Mouse (Mus musculus) E14TG2a.4 (cell line): Measurements from ENCODE around the gene E130309D02Rik.

Experiments used
- H3K27me3 ChIP-seq: 2 replicates; pipeline ENCODE4 v1.6.1; 2014; ENCODE audit warnings: low read length, control low read depth; ENCODE audit not compliant: insufficient read depth
- H3K36me3 ChIP-seq: 2 replicates; pipeline ENCODE4 v1.6.1; 2014; ENCODE audit warnings: low read length, control low read depth; ENCODE audit not compliant: insufficient read depth
- H3K4me1 ChIP-seq: replicated peaks from 2 replicates; pipeline ENCODE4 v1.6.1; 2014; ENCODE audit warnings: low read depth, low read length, control low read depth
- H3K4me3 ChIP-seq: replicated peaks from 2 replicates; pipeline ENCODE4 v1.5.1; 2014; ENCODE audit warnings: mild to moderate bottlenecking, low read length
- H3K9me3 ChIP-seq: 2 replicates; pipeline ENCODE4 v1.6.1; 2014; ENCODE audit warnings: low read length, control low read depth
- CTCF ChIP-seq: conservative IDR thresholded peaks from 2 replicates; pipeline ENCODE4 v1.5.1; 2014; ENCODE audit warnings: low read length
- NANOG ChIP-seq: IDR thresholded peaks from 2 replicates; pipeline ENCODE4 v1.6.1; 2014; ENCODE audit warnings: borderline replicate concordance, low read length, mixed read lengths
- POU5F1 ChIP-seq: IDR thresholded peaks from 2 replicates; pipeline ENCODE4 v1.6.1; 2014; ENCODE audit warnings: low read length, borderline replicate concordance

The E130309D02Rik gene

DNA sequence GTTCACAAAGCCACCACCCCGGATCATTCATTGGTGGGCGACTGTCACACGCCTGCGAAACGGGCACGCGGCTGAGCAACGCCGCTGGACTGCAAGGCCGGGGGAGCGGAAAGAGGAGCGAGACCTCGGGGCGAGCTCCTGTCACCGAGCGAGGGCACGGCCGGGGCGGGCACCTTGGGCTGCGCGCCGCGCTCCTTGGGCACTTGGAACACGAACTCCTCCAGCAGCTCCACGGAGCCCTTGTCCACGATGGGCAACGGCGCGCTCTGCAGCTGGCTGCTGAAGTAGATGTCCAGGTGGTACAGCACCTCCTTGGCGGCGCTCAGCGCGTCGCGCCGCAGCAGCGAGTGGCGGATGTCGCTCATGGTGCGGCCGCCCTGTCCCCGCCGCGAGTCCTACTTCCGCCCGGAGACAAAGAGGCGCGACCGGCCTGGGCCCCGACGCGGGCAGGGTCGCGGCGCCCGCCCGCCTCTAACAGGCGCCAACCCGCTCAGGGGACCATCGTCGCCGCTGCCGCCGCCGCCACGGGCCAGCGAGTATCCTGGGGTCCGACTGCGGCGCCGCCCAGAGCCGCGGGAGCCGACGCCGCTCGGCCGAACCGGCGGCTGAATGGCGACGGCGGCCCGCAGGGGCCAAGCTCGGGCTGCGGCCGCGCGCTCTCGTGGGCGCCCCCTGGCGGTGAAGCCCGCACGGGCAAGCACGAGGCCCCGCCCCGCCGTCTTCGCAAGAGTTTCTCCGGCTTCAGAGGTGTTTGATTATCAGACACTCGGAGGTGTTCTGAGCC, at the start of gene E130309D02Rik:
Gene E130309D02Rik (minus strand): TSS at position 631 of the 784 bp plus-strand sequence.
- peaks cover 8% of the 10 kb centered on the region for H3K27me3 ChIP-seq
- H3K9me3 ChIP-seq, result no peaks in the 10 kb centered on the region
- TF ChIP-seq CTCF, result no peak
- no peak for TF ChIP-seq POU5F1
- TF ChIP-seq NANOG, result no peak
- peak within 1 kb of the TSS; percentile 94 for H3K4me3 ChIP-seq
- peaks cover 61% of the 10 kb centered on the region for H3K4me1 ChIP-seq
- peaks cover 70% of the 10 kb centered on the region for H3K36me3 ChIP-seq

DNA sequence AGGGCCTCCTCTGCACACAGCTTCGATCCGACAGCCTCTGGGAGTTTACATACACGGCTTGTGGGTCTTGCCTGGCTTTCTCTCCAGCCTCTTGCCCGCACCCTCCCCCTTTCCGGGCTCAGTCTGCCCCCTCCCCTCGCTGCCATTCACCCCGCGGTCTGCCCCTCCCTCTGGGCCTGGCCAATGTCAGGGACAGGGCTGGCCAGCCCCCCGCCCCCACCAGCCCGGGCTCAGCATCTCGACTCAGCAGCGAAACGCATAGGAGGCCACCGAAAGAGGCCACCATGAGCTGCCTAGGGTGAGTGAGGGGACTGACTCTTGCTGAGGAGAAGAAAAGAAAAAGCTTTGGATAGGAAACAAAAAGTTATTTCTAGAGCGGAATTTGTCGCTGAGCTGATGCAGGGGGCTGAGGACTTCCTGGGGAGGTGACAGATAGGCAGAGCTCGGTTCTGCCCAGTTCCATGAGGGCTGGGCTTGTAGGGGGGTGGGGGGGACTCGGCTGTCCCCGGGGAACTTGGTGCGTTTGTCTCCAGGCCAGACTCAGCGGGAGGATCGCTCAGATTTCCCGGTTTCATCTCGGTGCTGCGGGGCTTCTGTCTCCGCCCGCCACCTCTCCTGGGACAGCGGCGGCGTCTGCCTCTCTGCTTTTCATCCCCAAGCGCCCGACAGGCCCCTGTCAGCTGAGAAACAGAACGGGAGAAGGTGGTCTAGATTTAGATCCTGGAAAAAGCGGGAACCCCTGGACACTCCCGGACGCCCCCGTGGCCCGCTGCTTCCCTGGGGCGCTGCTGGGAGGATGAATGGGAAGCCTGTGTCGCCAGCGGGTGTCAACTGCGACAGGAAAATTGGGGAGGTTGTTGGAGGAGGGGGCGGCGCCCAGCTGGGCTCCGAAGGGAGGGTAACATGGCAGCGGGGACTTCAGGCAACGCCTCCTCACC, 48.8 kb upstream of the E130309D02Rik start:
- Histone ChIP-seq H3K4me3 (peak overlapping the region; percentile 64), H3K4me1 (peaks cover 24% of the 10 kb centered on the region), H3K9me3 (peaks cover 4% of the 10 kb centered on the region), H3K36me3 (no peaks in the 10 kb centered on the region), H3K27me3 (peaks cover 67% of the 10 kb centered on the region)
- TF ChIP-seq POU5F1 (no peak), CTCF (no peak), NANOG (no peak)

GRCm38 (mm10) chr5:143361428-143361827, 46.3 kb upstream of the E130309D02Rik start:
- Histone ChIP-seq H3K4me1 (peaks cover 43% of the 10 kb centered on the region), H3K36me3 (no peaks in the 10 kb centered on the region), H3K4me3 (no peak overlapping the region), H3K9me3 (peaks cover 4% of the 10 kb centered on the region), H3K27me3 (peaks cover 63% of the 10 kb centered on the region)
- no peak for TF ChIP-seq NANOG
- TF ChIP-seq POU5F1, result no peak
- no peak for TF ChIP-seq CTCF

- peak; percentile 98 for TF ChIP-seq CTCF
- no peak for TF ChIP-seq NANOG
- no peaks in the 10 kb centered on the region for H3K36me3 ChIP-seq
- no peak overlapping the region for H3K4me3 ChIP-seq
- H3K4me1 ChIP-seq, result peaks cover 49% of the 10 kb centered on the region
- peaks cover 4% of the 10 kb centered on the region; the same call in 1 of the 2 replicates for H3K9me3 ChIP-seq
- peaks cover 54% of the 10 kb centered on the region for H3K27me3 ChIP-seq
These were observed 44.8 kb upstream of the E130309D02Rik start for GRCm38 (mm10) chr5:143360000-143360399.

- H3K9me3 ChIP-seq, result peaks cover 4% of the 10 kb centered on the region; the same call in 1 of the 2 replicates
- H3K36me3 ChIP-seq, result no peaks in the 10 kb centered on the region
- H3K4me1 ChIP-seq, result peaks cover 44% of the 10 kb centered on the region
- H3K27me3 ChIP-seq, result peaks cover 51% of the 10 kb centered on the region
- no peak overlapping the region for H3K4me3 ChIP-seq
- TF ChIP-seq CTCF (peak; percentile 29; the same call in 1 of the 2 replicates), POU5F1 (no peak), NANOG (no peak)
These were observed 44.1 kb upstream of the E130309D02Rik start for GRCm38 (mm10) chr5:143359263-143359662.

- TF ChIP-seq NANOG, result no peak
- TF ChIP-seq POU5F1, result no peak
- no peak for TF ChIP-seq CTCF
- Histone ChIP-seq H3K27me3 (peaks cover 46% of the 10 kb centered on the region), H3K4me3 (peak overlapping the region; percentile 73), H3K9me3 (peaks cover 3% of the 10 kb centered on the region), H3K36me3 (no peaks in the 10 kb centered on the region), H3K4me1 (peaks cover 34% of the 10 kb centered on the region)
These were observed 42.4 kb upstream of the E130309D02Rik start for GRCm38 (mm10) chr5:143357564-143357963.

- H3K4me1 ChIP-seq, result peaks cover 34% of the 10 kb centered on the region
- no peaks in the 10 kb centered on the region; the same call in 1 of the 2 replicates for H3K9me3 ChIP-seq
- H3K36me3 ChIP-seq, result no peaks in the 10 kb centered on the region
- TF ChIP-seq NANOG (no peak), POU5F1 (no peak), CTCF (no peak)
- H3K4me3 ChIP-seq, result peak within 1 kb of the TSS; percentile 73
- H3K27me3 ChIP-seq, result peaks cover 39% of the 10 kb centered on the region
These were observed 41.7 kb upstream of the E130309D02Rik start, which contains the start of gene Grid2ip for GRCm38 (mm10) chr5:143356686-143357388. Grid2ip (plus strand) TSS chr5:143357338.
